Mouse (Mus musculus): ENCODE measurements at regions not wholly inside any gene's neighbourhood (a gene's known extent, or its start where the extent isn't known, plus 50 kb on each side); places are given as distances from the start of the nearest gene placed in this dataset.
A peak's percentile ranks its signal among the peaks of the same experiment; 100 is the strongest.

DNA sequence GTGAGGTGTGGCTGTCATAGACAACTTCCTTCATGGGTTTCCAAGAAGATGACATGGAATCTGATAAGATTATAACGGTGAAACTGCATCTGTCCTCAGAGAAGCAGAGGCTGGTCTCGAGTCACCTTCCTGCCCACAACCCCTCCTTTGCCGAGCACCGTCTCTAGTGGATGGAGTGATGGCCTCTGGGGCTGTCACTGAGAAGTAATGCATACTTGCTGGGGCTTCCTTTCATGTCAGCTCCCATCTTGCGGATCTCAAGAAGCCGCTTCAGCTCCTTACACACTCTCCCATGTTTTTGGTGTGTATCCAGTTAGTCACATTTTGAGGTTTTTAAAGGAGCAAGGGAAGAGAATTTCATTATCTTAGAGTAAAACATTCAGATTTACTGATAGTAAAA is 84.7 kb downstream of the Cxcl12 start:
- 80% methylated on average over 6 of the region's 6 CpGs for WGBS
- H3K9me3 ChIP-seq (replicated peaks; ENCODE audit: control insufficient read depth, low read length) = no peaks in the 10 kb centered on the region
- ATAC-seq (replicated peaks; ENCODE audit: insufficient number of reproducible peaks, low FRiP score, low TSS enrichment, low read depth) (no peak), DNase-seq (ENCODE audit: low spot score) (no peak)
- no peak overlapping the region for H3K9ac ChIP-seq (replicated peaks; ENCODE audit: low read length)
- H3K27me3 ChIP-seq (ENCODE audit: control insufficient read depth, insufficient read depth, low read length) = no peaks in the 10 kb centered on the region
- H3K27ac ChIP-seq (replicated peaks; ENCODE audit: low read depth, low read length) = no peak overlapping the region
- H3K4me3 ChIP-seq (ENCODE audit: low read depth, low read length) = no peak overlapping the region
- no peak overlapping the region for H3K4me2 ChIP-seq (ENCODE audit: low read depth, low read length)
- H3K36me3 ChIP-seq (replicated peaks; ENCODE audit: control insufficient read depth, insufficient read depth, low read depth, low read length) = no peaks in the 10 kb centered on the region
- no peaks in the 10 kb centered on the region for H3K4me1 ChIP-seq (ENCODE audit: control insufficient read depth, insufficient read depth, low read length)

DNA sequence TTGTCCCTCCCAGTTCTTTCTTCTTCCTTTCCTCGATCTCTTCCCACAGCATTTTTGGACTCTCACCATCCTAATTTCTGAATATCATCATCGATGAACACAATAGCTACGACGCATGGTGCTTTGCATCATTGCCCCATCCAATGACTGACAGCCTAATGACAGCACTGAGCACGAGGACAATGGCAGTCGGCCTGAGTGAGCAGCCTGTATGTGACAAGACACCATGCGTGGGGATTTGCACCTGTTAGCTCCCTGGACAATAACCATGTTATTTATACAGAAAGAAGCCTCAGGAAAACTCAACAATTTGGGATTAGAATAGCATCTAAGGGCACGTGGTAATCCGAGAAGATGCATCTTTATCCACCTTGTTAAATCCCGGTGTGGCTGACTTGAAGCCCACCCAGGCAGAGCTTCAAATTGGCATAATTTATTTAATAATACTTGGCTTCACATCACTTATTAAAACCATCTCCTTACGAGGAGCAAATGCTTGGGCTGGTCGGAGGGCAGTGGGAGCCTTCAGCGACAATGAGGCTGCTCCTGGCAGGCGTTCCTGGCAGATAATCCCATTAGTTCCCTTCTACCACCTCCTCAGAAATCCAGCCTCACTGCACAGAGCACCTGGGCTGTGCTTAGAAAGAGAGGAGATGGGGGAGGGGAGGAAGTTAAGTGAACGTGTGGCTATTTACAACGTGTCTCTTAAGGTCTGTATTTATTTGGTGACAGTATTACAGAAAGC is 85.4 kb downstream of the Cxcl12 start:
- Histone ChIP-seq H3K27ac (replicated peaks; ENCODE audit: low read depth, low read length) (no peak overlapping the region), H3K4me2 (ENCODE audit: low read depth, low read length) (no peak overlapping the region), H3K36me3 (replicated peaks; ENCODE audit: control insufficient read depth, insufficient read depth, low read depth, low read length) (no peaks in the 10 kb centered on the region), H3K4me3 (ENCODE audit: low read depth, low read length) (no peak overlapping the region), H3K4me1 (ENCODE audit: control insufficient read depth, insufficient read depth, low read length) (no peaks in the 10 kb centered on the region), H3K9me3 (replicated peaks; ENCODE audit: control insufficient read depth, low read length) (no peaks in the 10 kb centered on the region), H3K27me3 (ENCODE audit: control insufficient read depth, insufficient read depth, low read length) (no peaks in the 10 kb centered on the region), H3K9ac (replicated peaks; ENCODE audit: low read length) (no peak overlapping the region)
- DNase-seq (ENCODE audit: low spot score) (peak; percentile 37), ATAC-seq (replicated peaks; ENCODE audit: insufficient number of reproducible peaks, low FRiP score, low TSS enrichment, low read depth) (no peak)
- 39% methylated on average over 16 of the region's 16 CpGs for WGBS

DNA sequence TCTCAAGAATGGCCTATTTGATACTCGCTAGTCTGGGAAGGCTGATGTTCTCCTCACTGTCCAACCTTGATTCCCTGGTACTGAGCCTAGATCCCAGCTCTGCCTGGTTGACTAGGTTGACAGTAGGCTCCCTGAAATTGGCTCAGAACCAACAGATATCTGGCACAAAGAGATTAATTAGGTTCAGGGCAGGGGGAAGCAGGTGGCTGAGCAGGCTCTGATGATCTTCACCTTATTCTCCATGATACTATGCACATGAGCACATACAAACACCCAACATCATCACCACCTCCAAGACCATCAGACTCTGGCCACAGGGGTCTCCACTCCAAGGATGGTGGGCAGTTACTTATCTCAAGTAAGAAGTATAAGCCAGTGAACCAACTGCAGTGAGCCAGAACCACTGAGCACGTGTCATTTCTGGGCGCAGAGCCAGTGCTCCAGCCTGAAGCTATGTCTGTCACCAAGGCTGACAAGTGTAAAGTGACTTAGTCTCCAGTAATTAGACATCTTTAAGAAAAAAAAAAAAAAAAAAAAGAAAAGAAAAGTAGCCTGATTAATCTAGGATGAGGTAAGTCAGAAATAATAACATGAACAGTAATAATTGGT is 86.4 kb downstream of the Cxcl12 start:
- no peaks in the 10 kb centered on the region for H3K36me3 ChIP-seq (replicated peaks; ENCODE audit: control insufficient read depth, insufficient read depth, low read depth, low read length)
- no peaks in the 10 kb centered on the region for H3K4me1 ChIP-seq (ENCODE audit: control insufficient read depth, insufficient read depth, low read length)
- H3K27me3 ChIP-seq (ENCODE audit: control insufficient read depth, insufficient read depth, low read length) = no peaks in the 10 kb centered on the region
- H3K4me2 ChIP-seq (ENCODE audit: low read depth, low read length) = no peak overlapping the region
- H3K9ac ChIP-seq (replicated peaks; ENCODE audit: low read length) = no peak overlapping the region
- 86% methylated on average over 3 of the region's 3 CpGs for WGBS
- no peak for ATAC-seq (replicated peaks; ENCODE audit: insufficient number of reproducible peaks, low FRiP score, low TSS enrichment, low read depth)
- DNase-seq (ENCODE audit: low spot score) = no peak
- H3K27ac ChIP-seq (replicated peaks; ENCODE audit: low read depth, low read length) = no peak overlapping the region
- no peak overlapping the region for H3K4me3 ChIP-seq (ENCODE audit: low read depth, low read length)
- H3K9me3 ChIP-seq (replicated peaks; ENCODE audit: control insufficient read depth, low read length) = no peaks in the 10 kb centered on the region

DNA sequence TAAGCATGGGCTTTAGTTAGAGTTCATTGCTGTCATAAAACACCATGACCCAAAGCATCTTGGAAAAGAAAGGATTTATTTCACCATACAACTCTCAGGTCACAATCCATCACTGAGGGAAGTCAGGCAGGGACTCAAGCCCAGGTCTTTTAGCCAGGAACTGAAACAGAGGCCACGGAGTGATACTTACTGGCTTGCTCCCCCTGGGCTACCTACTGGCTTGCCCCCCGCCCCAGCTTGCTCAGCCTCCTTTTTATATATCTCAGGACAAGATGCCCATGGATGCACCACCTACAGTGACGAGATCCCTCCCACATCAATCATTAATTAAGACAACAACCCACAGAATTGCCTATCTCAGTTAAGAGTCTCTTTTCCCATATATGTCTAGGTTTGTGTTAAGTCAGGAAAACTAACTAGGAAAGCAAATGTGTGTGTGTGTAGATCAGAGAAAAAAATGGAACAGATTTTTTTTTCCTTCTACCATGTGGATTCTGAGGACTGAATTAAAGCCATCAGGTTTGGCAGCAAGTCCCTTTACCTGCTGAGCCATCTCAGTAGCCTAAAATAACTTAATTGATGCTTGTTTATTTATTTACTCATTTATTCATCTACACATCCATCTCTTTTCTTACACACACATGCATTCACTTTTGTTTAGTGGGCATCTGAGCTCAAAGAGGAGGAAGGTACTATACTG is 87.2 kb downstream of the Cxcl12 start:
- Histone ChIP-seq H3K27me3 (ENCODE audit: control insufficient read depth, insufficient read depth, low read length) (no peaks in the 10 kb centered on the region), H3K9me3 (replicated peaks; ENCODE audit: control insufficient read depth, low read length) (no peaks in the 10 kb centered on the region), H3K36me3 (replicated peaks; ENCODE audit: control insufficient read depth, insufficient read depth, low read depth, low read length) (no peaks in the 10 kb centered on the region), H3K4me1 (ENCODE audit: control insufficient read depth, insufficient read depth, low read length) (no peaks in the 10 kb centered on the region), H3K4me2 (ENCODE audit: low read depth, low read length) (no peak overlapping the region), H3K4me3 (ENCODE audit: low read depth, low read length) (no peak overlapping the region), H3K27ac (replicated peaks; ENCODE audit: low read depth, low read length) (no peak overlapping the region), H3K9ac (replicated peaks; ENCODE audit: low read length) (no peak overlapping the region)
- DNase-seq (ENCODE audit: low spot score) (no peak), ATAC-seq (replicated peaks; ENCODE audit: insufficient number of reproducible peaks, low FRiP score, low TSS enrichment, low read depth) (no peak)
- WGBS = 73% methylated on average over 3 of the region's 3 CpGs

DNA sequence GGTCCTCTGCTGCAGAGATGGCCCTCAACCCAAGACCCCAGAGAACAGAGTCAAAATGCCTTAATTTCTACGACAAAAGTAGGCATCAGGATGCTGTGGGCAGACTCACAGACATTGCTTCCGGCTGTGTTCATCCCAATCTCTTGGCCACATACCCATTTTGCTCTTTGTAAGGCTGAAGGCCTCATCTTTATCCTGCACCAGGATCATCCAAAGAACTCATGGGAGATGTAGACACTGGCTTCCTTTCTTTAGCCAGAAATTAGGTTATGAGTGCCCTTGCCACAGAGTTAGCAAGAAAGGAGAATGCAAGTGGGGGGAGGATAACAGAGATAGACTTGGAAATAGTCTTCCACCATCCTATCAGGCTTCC is 87.8 kb downstream of the Cxcl12 start:
- 78% methylated on average over 2 of the region's 2 CpGs for WGBS

DNA sequence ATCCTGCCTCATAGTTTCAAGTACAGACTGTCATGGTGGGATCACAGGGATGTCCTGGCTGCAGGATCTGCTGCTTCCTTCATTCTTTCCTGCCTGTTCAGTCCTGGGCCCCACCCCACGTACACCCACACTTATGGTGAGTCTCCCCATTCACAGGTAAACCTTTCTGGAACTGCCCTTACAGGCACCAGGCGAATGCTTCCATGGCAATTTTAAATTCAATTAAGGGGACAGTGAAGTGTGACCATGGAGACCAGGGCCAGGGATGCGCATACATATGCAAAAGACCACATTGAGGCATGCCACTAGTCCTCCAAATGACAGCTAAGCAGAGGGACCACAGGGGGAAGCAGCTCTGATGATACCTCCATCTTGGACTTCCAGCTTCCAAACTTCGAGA is 89.3 kb downstream of the Cxcl12 start:
- WGBS = 82% methylated on average over 4 of the region's 4 CpGs

More for the DNA sequence above, 87.8 kb downstream of the Cxcl12 start:
- no peak overlapping the region for H3K4me3 ChIP-seq (ENCODE audit: low read depth, low read length)
- H3K4me1 ChIP-seq (ENCODE audit: control insufficient read depth, insufficient read depth, low read length) = no peaks in the 10 kb centered on the region
- no peak overlapping the region for H3K9ac ChIP-seq (replicated peaks; ENCODE audit: low read length)
- no peaks in the 10 kb centered on the region for H3K9me3 ChIP-seq (replicated peaks; ENCODE audit: control insufficient read depth, low read length)
- DNase-seq (ENCODE audit: low spot score) (no peak), ATAC-seq (replicated peaks; ENCODE audit: insufficient number of reproducible peaks, low FRiP score, low TSS enrichment, low read depth) (no peak)
- H3K36me3 ChIP-seq (replicated peaks; ENCODE audit: control insufficient read depth, insufficient read depth, low read depth, low read length) = no peaks in the 10 kb centered on the region
- H3K27ac ChIP-seq (replicated peaks; ENCODE audit: low read depth, low read length) = no peak overlapping the region
- no peaks in the 10 kb centered on the region for H3K27me3 ChIP-seq (ENCODE audit: control insufficient read depth, insufficient read depth, low read length)
- H3K4me2 ChIP-seq (ENCODE audit: low read depth, low read length) = no peak overlapping the region

DNA sequence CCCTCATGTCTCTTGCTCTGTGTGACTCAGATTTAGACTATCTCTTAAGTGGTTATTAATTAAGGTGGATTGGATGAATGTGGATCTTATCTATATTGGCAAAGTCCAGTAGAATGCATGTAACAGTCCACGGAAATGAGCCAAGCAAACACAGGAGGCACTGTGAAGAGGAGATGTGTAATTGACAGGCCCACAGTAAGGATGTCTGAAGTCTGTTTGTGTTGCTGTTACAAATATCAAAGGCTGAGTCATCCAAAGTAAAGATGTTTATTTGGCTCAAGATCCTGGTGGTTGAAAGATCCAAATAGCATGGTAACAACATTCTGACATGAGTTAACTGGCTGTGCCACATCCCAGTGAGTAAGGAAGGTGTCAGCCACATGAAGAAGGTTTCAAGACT is 99.6 kb downstream of the Cxcl12 start:
- no peak for ATAC-seq (replicated peaks; ENCODE audit: insufficient number of reproducible peaks, low FRiP score, low TSS enrichment, low read depth)
- 67% methylated on average over 1 of the region's 1 CpGs for WGBS
- no peaks in the 10 kb centered on the region for H3K27me3 ChIP-seq (ENCODE audit: control insufficient read depth, insufficient read depth, low read length)

More for the DNA sequence above, 89.3 kb downstream of the Cxcl12 start:
- Histone ChIP-seq H3K27ac (replicated peaks; ENCODE audit: low read depth, low read length) (no peak overlapping the region), H3K27me3 (ENCODE audit: control insufficient read depth, insufficient read depth, low read length) (no peaks in the 10 kb centered on the region), H3K4me2 (ENCODE audit: low read depth, low read length) (no peak overlapping the region), H3K9me3 (replicated peaks; ENCODE audit: control insufficient read depth, low read length) (no peaks in the 10 kb centered on the region), H3K36me3 (replicated peaks; ENCODE audit: control insufficient read depth, insufficient read depth, low read depth, low read length) (no peaks in the 10 kb centered on the region), H3K4me3 (ENCODE audit: low read depth, low read length) (no peak overlapping the region), H3K9ac (replicated peaks; ENCODE audit: low read length) (no peak overlapping the region), H3K4me1 (ENCODE audit: control insufficient read depth, insufficient read depth, low read length) (no peaks in the 10 kb centered on the region)
- DNase-seq (ENCODE audit: low spot score) (no peak), ATAC-seq (replicated peaks; ENCODE audit: insufficient number of reproducible peaks, low FRiP score, low TSS enrichment, low read depth) (no peak)

DNA sequence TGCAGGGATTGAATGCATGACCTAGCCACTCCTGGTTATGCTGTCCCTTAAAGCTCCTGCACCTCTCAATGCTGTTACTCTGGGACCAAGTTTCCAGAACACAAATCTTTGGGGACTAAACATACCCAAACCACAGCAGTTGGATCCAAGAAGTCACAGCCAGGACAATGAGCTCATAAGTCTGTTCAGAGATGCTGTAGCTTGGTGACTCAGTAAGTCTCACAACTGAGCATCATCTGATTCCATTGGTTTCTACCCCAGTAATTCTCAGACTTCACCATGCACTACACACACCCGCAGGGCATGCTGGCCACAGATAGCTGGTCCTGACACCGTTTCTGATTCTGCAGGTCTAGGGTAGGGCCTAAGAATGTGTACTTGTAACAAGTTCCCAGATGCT is 100.0 kb downstream of the Cxcl12 start:
- Histone ChIP-seq H3K9ac (replicated peaks; ENCODE audit: low read length) (no peak overlapping the region), H3K4me3 (ENCODE audit: low read depth, low read length) (no peak overlapping the region), H3K27ac (replicated peaks; ENCODE audit: low read depth, low read length) (no peak overlapping the region), H3K9me3 (replicated peaks; ENCODE audit: control insufficient read depth, low read length) (no peaks in the 10 kb centered on the region), H3K4me1 (ENCODE audit: control insufficient read depth, insufficient read depth, low read length) (no peaks in the 10 kb centered on the region), H3K27me3 (ENCODE audit: control insufficient read depth, insufficient read depth, low read length) (no peaks in the 10 kb centered on the region), H3K4me2 (ENCODE audit: low read depth, low read length) (no peak overlapping the region), H3K36me3 (replicated peaks; ENCODE audit: control insufficient read depth, insufficient read depth, low read depth, low read length) (no peaks in the 10 kb centered on the region)
- WGBS = 84% methylated on average over 2 of the region's 2 CpGs
- ATAC-seq (replicated peaks; ENCODE audit: insufficient number of reproducible peaks, low FRiP score, low TSS enrichment, low read depth) (no peak), DNase-seq (ENCODE audit: low spot score) (no peak)

More for the DNA sequence above, 99.6 kb downstream of the Cxcl12 start:
- Histone ChIP-seq H3K4me1 (ENCODE audit: control insufficient read depth, insufficient read depth, low read length) (no peaks in the 10 kb centered on the region), H3K4me2 (ENCODE audit: low read depth, low read length) (no peak overlapping the region), H3K36me3 (replicated peaks; ENCODE audit: control insufficient read depth, insufficient read depth, low read depth, low read length) (no peaks in the 10 kb centered on the region), H3K27ac (replicated peaks; ENCODE audit: low read depth, low read length) (no peak overlapping the region), H3K9ac (replicated peaks; ENCODE audit: low read length) (no peak overlapping the region), H3K4me3 (ENCODE audit: low read depth, low read length) (no peak overlapping the region), H3K9me3 (replicated peaks; ENCODE audit: control insufficient read depth, low read length) (no peaks in the 10 kb centered on the region)
- no peak for DNase-seq (ENCODE audit: low spot score)
